Mouse (Mus musculus) forebrain, embryonic 14.5 days (tissue): ENCODE measurements at regions not wholly inside any gene's neighbourhood (a gene's known extent, or its start where the extent isn't known, plus 50 kb on each side); places are given as distances from the start of the nearest gene placed in this dataset.

Source experiments
- ATAC-seq: fragments of 200-750 bp; cut with Nextera tagmentation; 2 replicates; pipeline ENCODE4 v1.8.0; 2017; ENCODE audit warnings: mild to moderate bottlenecking, moderate library complexity
- DNase-seq: peaks from one replicate; pipeline ENCODE4 v3.0.0-alpha.2; 2015; ENCODE audit warnings: low spot score
- H3K27ac ChIP-seq: fragments of 300-500 bp; sonication (generic); 2 replicates; pipeline ENCODE4 v1.5.1; 2014; ENCODE audit warnings: low read depth, mild to moderate bottlenecking, control low read depth, low read length, moderate library complexity
- H3K27me3 ChIP-seq: fragments of 300-500 bp; sonication (generic); replicated peaks from 2 replicates; pipeline ENCODE4 v1.6.1; 2014; ENCODE audit warnings: low read length, control low read depth, mixed read lengths; ENCODE audit not compliant: control insufficient read depth, insufficient read depth
- H3K36me3 ChIP-seq: fragments of 300-500 bp; sonication (generic); 2 replicates; pipeline ENCODE4 v1.6.1; 2014; ENCODE audit warnings: low read length, control low read depth; ENCODE audit not compliant: control insufficient read depth, insufficient read depth
- H3K4me1 ChIP-seq: fragments of 300-500 bp; sonication (generic); 2 replicates; pipeline ENCODE4 v1.6.1; 2014; ENCODE audit warnings: antibody characterized with exemption, low read length, control low read depth; ENCODE audit not compliant: control insufficient read depth, insufficient read depth
- H3K4me2 ChIP-seq: fragments of 300-500 bp; sonication (generic); 2 replicates; pipeline ENCODE4 v1.6.1; 2014; ENCODE audit warnings: mild to moderate bottlenecking, control low read depth, low read length
- H3K4me3 ChIP-seq: fragments of 300-500 bp; sonication (generic); 2 replicates; pipeline ENCODE4 v1.5.1; 2014; ENCODE audit warnings: low read depth, low read length, control low read depth
- H3K9ac ChIP-seq: fragments of 300-500 bp; sonication (generic); 2 replicates; pipeline ENCODE4 v1.6.1; 2014; ENCODE audit warnings: mild to moderate bottlenecking, low read length, control low read depth, moderate library complexity
- H3K9me3 ChIP-seq: fragments of 300-500 bp; sonication (generic); replicated peaks from 2 replicates; pipeline ENCODE4 v1.6.1; 2016; ENCODE audit warnings: low read length, control low read depth, mixed read lengths; ENCODE audit not compliant: control insufficient read depth
- WGBS: fragments of 180-500 bp; shearing (Covaris S2); extraction: QIAGEN DNeasy Blood & Tissue Kit; methylation state at CpG from one replicate; pipeline ENCODE4 v1.1.7; 2014; 5-methylcytosine and 5-hydroxymethylcytosine counted together

DNA sequence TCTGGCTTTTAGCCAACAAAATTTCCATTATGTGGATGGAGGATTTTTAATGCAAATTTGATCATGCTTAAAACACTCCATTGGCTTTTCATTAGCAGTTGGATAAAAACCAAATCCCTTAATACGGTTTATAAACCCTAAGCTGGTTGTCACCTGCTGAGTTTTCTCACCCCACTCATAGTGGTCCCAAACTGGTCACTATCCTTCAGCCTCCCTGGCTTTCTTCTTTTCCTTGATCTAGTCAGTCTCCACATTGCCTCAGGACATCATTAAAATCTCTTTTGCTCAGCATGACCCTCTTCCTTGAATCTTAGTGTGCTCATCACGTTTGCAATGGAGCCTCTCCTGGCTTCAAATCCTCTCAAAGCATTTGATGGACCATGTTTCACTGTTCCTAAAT, 340.9 kb upstream of the Cntn3 start:
- WGBS, result 27% methylated on average over 2 of the region's 2 CpGs
- DNase-seq (peak; percentile 31), ATAC-seq (no peak)
- H3K27ac ChIP-seq, result no peak overlapping the region
- H3K4me2 ChIP-seq, result no peak overlapping the region
- H3K4me1 ChIP-seq, result no peaks in the 10 kb centered on the region
- H3K36me3 ChIP-seq, result no peaks in the 10 kb centered on the region
- H3K9me3 ChIP-seq, result no peaks in the 10 kb centered on the region
- H3K4me3 ChIP-seq, result no peak overlapping the region
- no peaks in the 10 kb centered on the region for H3K27me3 ChIP-seq
- no peak overlapping the region for H3K9ac ChIP-seq

DNA sequence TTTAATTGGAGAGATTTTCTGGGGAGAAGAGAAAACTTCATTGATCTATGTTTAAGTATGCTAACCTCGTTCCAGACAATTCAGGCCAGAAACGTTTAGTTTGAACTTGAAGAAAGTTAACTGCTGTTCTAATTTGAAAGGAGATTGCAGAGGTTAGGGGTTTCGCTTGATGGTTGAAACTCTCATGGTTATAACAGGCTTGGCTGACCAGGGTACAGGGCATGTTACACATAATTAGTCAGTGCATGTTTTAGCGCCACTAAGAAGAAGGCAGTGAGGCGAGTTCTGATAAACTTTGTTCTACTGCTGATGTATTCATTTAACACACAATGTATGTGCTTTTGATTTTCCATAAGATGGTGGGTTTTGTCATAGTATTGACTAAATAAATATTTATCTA, 331.1 kb upstream of the Cntn3 start:
- Histone ChIP-seq H3K4me3 (no peak overlapping the region), H3K36me3 (no peaks in the 10 kb centered on the region), H3K4me1 (0 out of 2 replicates have a peak, but pooled peaks cover 2% of the 10 kb centered on the region), H3K27ac (no peak overlapping the region), H3K4me2 (no peak overlapping the region), H3K27me3 (no peaks in the 10 kb centered on the region), H3K9ac (no peak overlapping the region), H3K9me3 (no peaks in the 10 kb centered on the region)
- ATAC-seq (peak; percentile 66; the same call in 1 of the 2 replicates), DNase-seq (peak; percentile 37)
- 12% methylated on average over 5 of the region's 5 CpGs for WGBS

DNA sequence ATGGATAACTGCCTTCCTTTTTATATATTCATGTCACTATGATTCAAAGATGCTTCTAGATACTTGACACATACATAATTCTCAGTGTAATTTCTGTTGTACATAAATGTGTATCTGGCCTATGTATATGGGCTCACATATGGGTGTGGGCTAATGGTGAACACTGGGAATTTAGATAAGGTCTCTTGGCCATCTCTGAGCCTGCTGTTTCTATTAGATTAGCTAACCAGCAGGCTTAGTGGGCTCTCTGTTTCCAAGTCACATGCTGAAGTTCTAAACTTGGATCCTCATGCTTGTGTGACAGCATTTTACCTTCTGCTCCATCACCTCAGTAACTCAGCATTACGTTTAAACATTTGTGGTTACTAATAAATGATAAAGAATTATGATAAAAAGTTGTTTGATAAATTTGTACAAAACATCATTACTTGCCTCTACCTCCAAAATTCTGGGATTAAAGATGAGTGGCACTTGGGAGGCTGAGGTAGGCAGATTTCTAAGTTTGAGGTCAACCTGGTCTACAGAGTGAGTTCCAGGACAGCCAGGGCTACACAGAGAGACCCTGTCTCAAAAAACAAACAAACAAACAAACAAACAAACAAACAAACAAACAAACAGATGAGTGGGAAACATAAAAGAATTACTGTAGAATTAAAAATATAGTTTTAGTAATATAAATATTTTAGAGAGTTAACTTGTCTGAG, 327.7 kb upstream of the Cntn3 start:
- Histone ChIP-seq H3K36me3 (no peaks in the 10 kb centered on the region), H3K9me3 (no peaks in the 10 kb centered on the region), H3K9ac (no peak overlapping the region), H3K27me3 (0 out of 2 replicates have a peak, but pooled peaks cover 4% of the 10 kb centered on the region), H3K4me1 (0 out of 2 replicates have a peak, but pooled peaks cover 2% of the 10 kb centered on the region), H3K4me2 (no peak overlapping the region), H3K27ac (no peak overlapping the region), H3K4me3 (no peak overlapping the region)
- 53% methylated on average over 1 of the region's 1 CpGs for WGBS
- no peak for DNase-seq
- no peak for ATAC-seq

DNA sequence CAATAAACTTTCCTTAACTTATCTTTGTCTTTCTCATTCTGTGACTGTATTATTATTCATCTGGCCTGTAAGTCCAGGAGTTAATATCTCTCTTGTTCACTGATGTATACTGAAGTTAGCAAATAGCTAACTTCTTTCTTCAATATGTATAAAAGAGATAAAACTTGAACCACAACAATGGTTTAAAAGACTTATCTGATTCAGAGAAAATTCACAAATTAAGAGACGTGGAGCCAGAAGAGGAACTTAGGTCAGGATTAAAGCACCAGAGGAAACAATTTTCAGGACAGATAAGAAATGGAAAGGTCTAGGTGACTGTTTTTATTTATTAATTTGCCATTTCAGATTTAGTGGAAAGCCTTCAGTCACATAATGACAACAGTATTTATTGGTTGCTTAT, 295.5 kb upstream of the Cntn3 start:
- Histone ChIP-seq H3K27me3 (no peaks in the 10 kb centered on the region), H3K36me3 (no peaks in the 10 kb centered on the region), H3K4me2 (no peak overlapping the region), H3K27ac (no peak overlapping the region), H3K9me3 (no peaks in the 10 kb centered on the region), H3K4me3 (no peak overlapping the region), H3K4me1 (no peaks in the 10 kb centered on the region), H3K9ac (no peak overlapping the region)
- DNase-seq (no peak), ATAC-seq (no peak)
- 81% methylated on average over 1 of the region's 1 CpGs for WGBS

DNA sequence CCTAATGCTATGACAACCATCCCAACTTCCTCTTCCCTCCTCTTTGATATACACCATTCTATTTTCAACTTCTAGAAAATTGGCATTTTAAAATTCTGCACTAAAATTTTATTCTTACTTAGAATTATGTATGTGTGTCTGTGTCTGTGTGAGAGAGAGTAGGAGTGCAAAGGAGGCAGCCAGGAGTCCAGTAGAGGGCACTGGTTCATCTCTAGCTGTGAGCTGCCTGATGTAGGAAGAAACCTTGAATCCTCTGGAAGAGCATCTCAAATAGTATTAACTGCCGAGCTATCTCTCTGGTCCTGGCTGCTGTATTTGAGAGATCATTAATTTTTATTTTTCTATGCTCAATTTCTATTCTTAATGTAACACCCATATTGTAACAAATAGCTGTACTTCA, 271.6 kb upstream of the Cntn3 start:
- no peak overlapping the region for H3K27ac ChIP-seq
- ATAC-seq (no peak), DNase-seq (no peak)
- H3K27me3 ChIP-seq, result no peaks in the 10 kb centered on the region
- H3K9me3 ChIP-seq, result no peaks in the 10 kb centered on the region
- no peaks in the 10 kb centered on the region for H3K36me3 ChIP-seq
- H3K9ac ChIP-seq, result no peak overlapping the region
- no peak overlapping the region for H3K4me2 ChIP-seq
- 38% methylated on average over 1 of the region's 1 CpGs for WGBS
- H3K4me3 ChIP-seq, result no peak overlapping the region
- H3K4me1 ChIP-seq, result no peaks in the 10 kb centered on the region

DNA sequence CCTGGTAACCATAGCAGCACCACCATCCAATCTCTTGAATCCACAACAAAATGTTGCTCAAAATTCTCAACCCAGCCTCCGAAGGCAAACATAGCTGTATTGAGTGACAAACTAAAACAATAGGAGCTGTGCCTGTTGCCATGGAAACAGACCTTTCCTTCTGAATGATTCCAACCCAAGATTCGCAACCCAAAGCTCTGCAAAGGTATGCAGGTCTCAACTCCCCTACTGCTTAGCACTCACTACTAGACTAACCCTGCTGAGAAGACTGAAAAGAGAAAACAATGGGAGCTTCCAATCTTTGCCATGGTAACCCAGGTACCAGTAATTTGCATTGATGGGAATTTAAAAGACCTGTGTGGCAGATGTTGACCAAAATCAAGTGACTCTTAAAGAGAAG, 260.2 kb upstream of the Cntn3 start:
- Histone ChIP-seq H3K27me3 (no peaks in the 10 kb centered on the region), H3K36me3 (no peaks in the 10 kb centered on the region), H3K27ac (no peak overlapping the region), H3K4me3 (no peak overlapping the region), H3K4me2 (no peak overlapping the region), H3K4me1 (no peaks in the 10 kb centered on the region), H3K9me3 (no peaks in the 10 kb centered on the region), H3K9ac (no peak overlapping the region)
- ATAC-seq, result 0 out of 2 replicates have a peak, but pooled peaks have one; percentile 32
- WGBS, result 2% methylated on average over 2 of the region's 2 CpGs
- DNase-seq, result peak; percentile 65
